Mouse (Mus musculus): ENCODE results near the gene Gm10251.
"Not testable (repeated sequence)": the region's sequence is repeated elsewhere in the genome, so short reads cannot be mapped to it uniquely, and the experiment has no call there.

The Gm10251 gene

GRCm38 (mm10) chr14:6684070-6684469 lies at the start of gene Gm10251:
Gene Gm10251, minus strand, starts transcription at chr14:6684170.
- not testable (repeated sequence) for ATAC-seq (ENCODE audit: insufficient number of reproducible peaks, low FRiP score, low TSS enrichment)

- ATAC-seq (ENCODE audit: insufficient number of reproducible peaks, low FRiP score, low TSS enrichment): not testable (repeated sequence)
These were observed 36.2 kb upstream of the Gm10251 start, which contains the start of gene Gm8050 for GRCm38 (mm10) chr14:6720151-6720550. Gene Gm8050, minus strand, starts transcription at chr14:6720251.

GRCm38 (mm10) chr14:6622318-6622717 lies 61.7 kb downstream of the Gm10251 start, which contains the start of gene Gm3460:
Gene Gm3460, minus strand, starts transcription at chr14:6622418.
- ATAC-seq (ENCODE audit: insufficient number of reproducible peaks, low FRiP score, low TSS enrichment): not testable (repeated sequence)

GRCm38 (mm10) chr14:6606436-6606835 lies 77.5 kb downstream of the Gm10251 start:
- ATAC-seq (ENCODE audit: insufficient number of reproducible peaks, low FRiP score, low TSS enrichment): not testable (repeated sequence)

GRCm38 (mm10) chr14:6605004-6605403 lies 79.0 kb downstream of the Gm10251 start:
- not testable (repeated sequence) for ATAC-seq (ENCODE audit: insufficient number of reproducible peaks, low FRiP score, low TSS enrichment)

GRCm38 (mm10) chr14:6604551-6604950 lies 79.4 kb downstream of the Gm10251 start:
- not testable (repeated sequence) for ATAC-seq (ENCODE audit: insufficient number of reproducible peaks, low FRiP score, low TSS enrichment)

- ATAC-seq (ENCODE audit: insufficient number of reproducible peaks, low FRiP score, low TSS enrichment): not testable (repeated sequence)
These were observed 93.5 kb downstream of the Gm10251 start, which contains the start of gene Gm3629 for GRCm38 (mm10) chr14:6590513-6590912. Gene Gm3629, minus strand, starts transcription at chr14:6590613.
